Mouse (Mus musculus) testis, postnatal 14 days (tissue): Measurements from ENCODE around the gene Mtln.

ENCODE experiments used
- DNase-seq: peaks from one replicate; pipeline ENCODE4 v3.0.0; 2021; ENCODE audit warnings: low spot score

The Mtln gene

GRCm38 (mm10) chr2:127754113-127754512 is 38.2 kb downstream of the Mtln start:
- no peak for DNase-seq

DNA sequence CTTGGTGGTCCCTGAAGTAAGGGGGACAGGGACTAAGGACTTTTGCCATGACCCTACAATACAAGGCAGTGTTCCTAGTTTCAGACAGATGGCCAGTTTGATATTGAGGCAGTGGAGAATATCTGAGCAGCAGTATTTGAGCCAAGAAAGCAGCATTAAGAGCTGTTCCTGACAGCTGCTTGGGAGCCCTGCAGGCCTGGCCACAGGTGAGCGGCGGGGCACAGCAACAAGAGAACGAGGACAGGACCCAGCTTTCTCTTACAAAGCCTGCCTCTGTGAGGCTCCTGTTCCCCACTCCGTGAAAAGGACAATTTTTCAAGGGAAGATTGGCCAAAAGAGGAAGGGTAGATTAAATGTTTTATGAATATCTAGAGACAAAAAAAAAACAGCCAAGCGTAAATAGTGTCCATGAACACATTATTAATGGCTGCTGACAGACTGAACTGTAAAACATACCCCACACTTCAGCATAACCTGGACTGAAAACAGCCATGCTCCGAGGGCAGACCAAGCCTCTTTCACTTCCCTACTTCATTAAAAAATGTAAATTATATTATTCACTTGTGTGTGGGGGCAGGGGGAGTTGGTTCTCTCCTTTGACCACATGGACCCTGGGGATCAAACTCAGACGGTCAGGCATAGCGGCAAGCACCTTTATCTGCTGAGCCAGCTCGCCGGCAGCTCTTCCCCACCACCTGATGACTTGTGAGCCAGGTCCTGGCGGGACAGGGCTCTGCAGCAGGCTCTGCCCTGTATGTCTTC is 40.3 kb downstream of the Mtln start:
- no peak for DNase-seq

DNA sequence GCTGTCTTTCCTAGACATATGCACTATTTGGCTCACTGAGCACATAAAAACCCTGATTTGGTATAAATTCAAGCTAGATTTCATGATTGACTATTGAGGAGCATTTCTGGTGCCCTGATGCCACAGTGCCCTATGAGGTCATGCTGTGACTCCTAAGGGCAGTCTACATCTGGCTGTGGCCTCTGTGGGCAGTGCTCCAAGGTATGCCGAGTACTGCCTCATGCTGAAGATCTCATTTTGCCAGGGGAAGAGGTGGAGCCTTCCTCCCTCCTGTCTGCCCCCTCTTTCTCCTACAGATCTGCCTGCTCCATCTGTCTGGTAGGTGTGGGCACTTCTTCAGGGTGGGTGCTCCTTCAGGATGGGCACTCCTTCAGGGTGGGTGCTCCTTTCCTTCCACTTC is 42.9 kb downstream of the Mtln start:
- no peak for DNase-seq

GRCm38 (mm10) chr2:127748316-127748715 is 44.0 kb downstream of the Mtln start:
- no peak for DNase-seq

DNA sequence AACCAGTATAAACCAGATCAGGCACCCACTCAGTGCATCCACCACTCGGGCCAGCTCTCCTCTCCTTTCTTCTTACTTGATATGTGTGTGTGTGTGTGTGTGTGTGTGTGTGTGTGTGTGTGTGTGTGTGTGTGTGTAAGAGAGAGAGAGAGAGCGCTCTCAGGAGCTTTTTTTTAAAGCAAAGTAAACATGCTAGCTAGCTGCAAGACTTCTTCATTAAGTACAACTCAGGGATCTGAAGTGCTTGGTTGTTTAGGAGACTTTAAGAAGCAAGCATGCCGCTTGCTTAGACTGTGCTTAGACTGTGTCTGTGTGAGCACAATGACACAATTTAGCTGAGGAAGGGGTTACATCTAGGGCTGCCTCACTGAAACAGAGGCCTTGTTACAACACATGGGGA is 49.7 kb downstream of the Mtln start:
- no peak for DNase-seq
